Mouse (Mus musculus) kidney, postnatal 14 days (tissue): ENCODE results near the gene Wnt9a.
"Not testable (repeated sequence)": the region's sequence is repeated elsewhere in the genome, so short reads cannot be mapped to it uniquely, and the experiment has no call there.

ENCODE experiments used
- DNase-seq: peaks from one replicate; pipeline ENCODE4 v3.0.0; 2022; ENCODE audit warnings: mixed read lengths

Gene Wnt9a

GRCm38 (mm10) chr11:59306461-59307421 lies at the start of gene Wnt9a:
TSS of gene Wnt9a (plus strand) at chr11:59306928.
- peak; percentile 81 for DNase-seq

GRCm38 (mm10) chr11:59259647-59260046 lies 47.1 kb upstream of the Wnt9a start:
- DNase-seq, result no peak

GRCm38 (mm10) chr11:59260706-59261493 lies 45.8 kb upstream of the Wnt9a start:
- no peak for DNase-seq

GRCm38 (mm10) chr11:59262308-59262707 lies 44.4 kb upstream of the Wnt9a start:
- DNase-seq, result no peak

GRCm38 (mm10) chr11:59263870-59264563 lies 42.7 kb upstream of the Wnt9a start:
- DNase-seq, result peak; percentile 49

- no peak for DNase-seq
Measured at GRCm38 (mm10) chr11:59264593-59264992, 42.1 kb upstream of the Wnt9a start.

GRCm38 (mm10) chr11:59265154-59265813 lies 41.4 kb upstream of the Wnt9a start:
- no peak for DNase-seq

- no peak for DNase-seq
Measured at GRCm38 (mm10) chr11:59266727-59267126, 40.0 kb upstream of the Wnt9a start.

- no peak for DNase-seq
Measured at GRCm38 (mm10) chr11:59274184-59274583, 32.5 kb upstream of the Wnt9a start.

- DNase-seq, result peak; percentile 33
Measured at GRCm38 (mm10) chr11:59276877-59277276, 29.9 kb upstream of the Wnt9a start.

GRCm38 (mm10) chr11:59278047-59278446 lies 28.7 kb upstream of the Wnt9a start:
- DNase-seq, result no peak

GRCm38 (mm10) chr11:59282111-59282510 lies 24.6 kb upstream of the Wnt9a start:
- DNase-seq, result no peak

GRCm38 (mm10) chr11:59282933-59283332 lies 23.8 kb upstream of the Wnt9a start:
- peak; percentile 42 for DNase-seq

GRCm38 (mm10) chr11:59284146-59284545 lies 22.6 kb upstream of the Wnt9a start:
- DNase-seq, result no peak

GRCm38 (mm10) chr11:59289706-59290105 lies 17.0 kb upstream of the Wnt9a start:
- DNase-seq, result no peak

GRCm38 (mm10) chr11:59290702-59291303 lies 15.9 kb upstream of the Wnt9a start, which contains the start of gene Wnt3a:
TSS of gene Wnt3a (minus strand) at chr11:59290752.
- no peak for DNase-seq

- DNase-seq, result peak; percentile 58
Measured at GRCm38 (mm10) chr11:59293616-59294015, 13.1 kb upstream of the Wnt9a start.

GRCm38 (mm10) chr11:59297941-59298340 lies 8.8 kb upstream of the Wnt9a start:
- DNase-seq, result peak; percentile 61

GRCm38 (mm10) chr11:59300185-59300584 lies 6.5 kb upstream of the Wnt9a start:
- peak; percentile 37 for DNase-seq

- DNase-seq, result not testable (repeated sequence)
Measured at GRCm38 (mm10) chr11:59301053-59301452, 5.7 kb upstream of the Wnt9a start.

- peak; percentile 91 for DNase-seq
Measured at GRCm38 (mm10) chr11:59302700-59303569, 3.8 kb upstream of the Wnt9a start.
